Mouse (Mus musculus) bone marrow, adult 2 months (tissue): ENCODE results near the gene Syt15.

ENCODE experiments used
- CTCF ChIP-seq: fragments of 200-500 bp; IDR thresholded peaks from 2 replicates; pipeline ENCODE4 v1.5.1; 2011; ENCODE audit warnings: low read length, control low read depth; ENCODE audit not compliant: control insufficient read depth, insufficient read depth
- POLR2A ChIP-seq: fragments of 200-500 bp; IDR thresholded peaks from 2 replicates; pipeline ENCODE4 v1.6.1; 2011; ENCODE audit warnings: low read depth, mild to moderate bottlenecking, control low read depth, low read length, borderline replicate concordance; ENCODE audit not compliant: control insufficient read depth

- TF ChIP-seq POLR2A (no peak), CTCF (no peak)
These were observed 6.6 kb downstream of the Syt15 start for GRCm38 (mm10) chr14:34225986-34226385.
